Mouse (Mus musculus): ENCODE data around the gene Hdac4. TPM values are rescaled to one million over a fixed set of nuclear protein-coding genes. Genes with fewer than 3 reads are reported as not detected.

The Hdac4 gene
- polyA plus RNA-seq, 1 experiment from 2014 or later = 12.5 TPM

DNA sequence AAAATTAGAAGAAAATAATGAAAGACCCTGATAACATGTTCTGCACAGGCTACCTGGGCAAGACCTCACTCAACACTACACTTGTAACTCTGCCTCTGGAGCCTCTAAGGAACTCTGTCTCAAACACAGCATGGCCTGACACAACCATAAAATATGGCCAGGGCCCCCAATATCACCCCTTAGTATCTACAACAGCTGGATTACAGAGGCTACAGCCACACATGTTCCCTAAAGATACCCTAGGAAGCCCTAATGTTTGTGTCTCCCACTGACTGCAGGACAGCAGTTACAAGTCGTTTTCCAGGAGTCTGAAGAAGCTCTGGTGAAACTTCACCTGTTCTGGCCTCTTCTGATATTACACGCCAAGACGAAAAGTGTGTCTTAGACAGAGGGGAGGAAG is 65.7 kb downstream of the Hdac4 start:
- ATAC-seq (replicated peaks; ENCODE audit: insufficient number of reproducible peaks, low FRiP score, low TSS enrichment) = no peak
- Histone ChIP-seq H3K27me3 (ENCODE audit: control insufficient read depth, insufficient read depth, low read length) (no peaks in the 10 kb centered on the region), H3K9me3 (replicated peaks; ENCODE audit: control insufficient read depth, low read length) (no peaks in the 10 kb centered on the region), H3K4me3 (ENCODE audit: low read depth, low read length) (no peak overlapping the region), H3K4me1 (ENCODE audit: control insufficient read depth, insufficient read depth, low read length) (peaks cover 24% of the 10 kb centered on the region), H3K9ac (ENCODE audit: low read depth, low read length) (no peak overlapping the region), H3K4me2 (no peak overlapping the region), H3K27ac (ENCODE audit: low read depth, low read length) (no peak overlapping the region), H3K36me3 (ENCODE audit: control insufficient read depth, insufficient read depth, low read length) (no peaks in the 10 kb centered on the region)
- 70% methylated on average over 3 of the region's 3 CpGs for WGBS (ENCODE audit: insufficient replicate concordance)

DNA sequence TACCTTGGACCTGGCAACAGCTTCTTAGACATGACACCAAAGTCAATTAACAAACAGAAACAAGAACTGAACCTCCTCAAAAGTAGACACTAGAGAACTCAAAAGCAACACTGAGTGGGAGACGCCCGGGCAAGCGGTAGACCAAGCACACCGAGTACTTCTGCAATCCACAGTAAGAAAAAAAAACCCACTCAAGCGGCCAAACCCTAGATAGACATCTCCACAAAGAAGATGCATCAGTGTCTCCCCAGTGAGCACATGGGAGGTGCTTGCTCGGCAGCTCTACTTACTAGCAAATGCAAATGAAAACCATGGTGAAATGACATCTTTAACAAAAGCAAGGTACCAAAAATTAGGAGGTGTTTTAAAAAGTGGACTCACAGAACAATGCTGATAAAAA is 67.7 kb downstream of the Hdac4 start:
- ATAC-seq (replicated peaks; ENCODE audit: insufficient number of reproducible peaks, low FRiP score, low TSS enrichment) = no peak
- H3K27me3 ChIP-seq (ENCODE audit: control insufficient read depth, insufficient read depth, low read length) = no peaks in the 10 kb centered on the region
- no peak overlapping the region for H3K9ac ChIP-seq (ENCODE audit: low read depth, low read length)
- H3K4me2 ChIP-seq = no peak overlapping the region
- no peaks in the 10 kb centered on the region for H3K9me3 ChIP-seq (replicated peaks; ENCODE audit: control insufficient read depth, low read length)
- H3K27ac ChIP-seq (ENCODE audit: low read depth, low read length) = no peak overlapping the region
- H3K4me1 ChIP-seq (ENCODE audit: control insufficient read depth, insufficient read depth, low read length) = peaks cover 29% of the 10 kb centered on the region
- 79% methylated on average over 6 of the region's 6 CpGs for WGBS (ENCODE audit: insufficient replicate concordance)
- H3K36me3 ChIP-seq (ENCODE audit: control insufficient read depth, insufficient read depth, low read length) = no peaks in the 10 kb centered on the region
- no peak overlapping the region for H3K4me3 ChIP-seq (ENCODE audit: low read depth, low read length)

DNA sequence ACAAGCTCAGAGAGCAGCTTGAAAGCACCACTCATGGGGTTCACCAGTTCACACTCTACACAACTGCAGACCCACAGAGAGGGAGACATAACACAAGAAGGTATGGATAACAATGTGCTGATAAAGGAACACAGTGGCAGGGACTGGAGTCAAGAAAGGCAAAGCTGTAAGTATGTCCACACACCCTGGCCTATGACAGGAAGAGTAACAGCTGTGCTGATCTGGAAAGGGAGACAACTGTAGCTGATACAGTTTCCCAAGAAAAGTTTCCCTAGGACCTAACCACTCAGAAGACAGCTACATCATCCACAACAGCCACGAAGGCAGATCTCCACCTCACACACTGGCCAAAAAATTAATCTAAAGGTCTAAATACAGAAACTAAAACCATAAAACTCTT is 68.1 kb downstream of the Hdac4 start:
- Histone ChIP-seq H3K36me3 (ENCODE audit: control insufficient read depth, insufficient read depth, low read length) (no peaks in the 10 kb centered on the region), H3K4me2 (no peak overlapping the region), H3K4me3 (ENCODE audit: low read depth, low read length) (no peak overlapping the region), H3K27me3 (ENCODE audit: control insufficient read depth, insufficient read depth, low read length) (no peaks in the 10 kb centered on the region), H3K27ac (ENCODE audit: low read depth, low read length) (no peak overlapping the region), H3K9me3 (replicated peaks; ENCODE audit: control insufficient read depth, low read length) (no peaks in the 10 kb centered on the region), H3K4me1 (ENCODE audit: control insufficient read depth, insufficient read depth, low read length) (peaks cover 29% of the 10 kb centered on the region), H3K9ac (ENCODE audit: low read depth, low read length) (no peak overlapping the region)
- 63% methylated on average over 1 of the region's 1 CpGs for WGBS (ENCODE audit: insufficient replicate concordance)
- ATAC-seq (replicated peaks; ENCODE audit: insufficient number of reproducible peaks, low FRiP score, low TSS enrichment) = no peak

DNA sequence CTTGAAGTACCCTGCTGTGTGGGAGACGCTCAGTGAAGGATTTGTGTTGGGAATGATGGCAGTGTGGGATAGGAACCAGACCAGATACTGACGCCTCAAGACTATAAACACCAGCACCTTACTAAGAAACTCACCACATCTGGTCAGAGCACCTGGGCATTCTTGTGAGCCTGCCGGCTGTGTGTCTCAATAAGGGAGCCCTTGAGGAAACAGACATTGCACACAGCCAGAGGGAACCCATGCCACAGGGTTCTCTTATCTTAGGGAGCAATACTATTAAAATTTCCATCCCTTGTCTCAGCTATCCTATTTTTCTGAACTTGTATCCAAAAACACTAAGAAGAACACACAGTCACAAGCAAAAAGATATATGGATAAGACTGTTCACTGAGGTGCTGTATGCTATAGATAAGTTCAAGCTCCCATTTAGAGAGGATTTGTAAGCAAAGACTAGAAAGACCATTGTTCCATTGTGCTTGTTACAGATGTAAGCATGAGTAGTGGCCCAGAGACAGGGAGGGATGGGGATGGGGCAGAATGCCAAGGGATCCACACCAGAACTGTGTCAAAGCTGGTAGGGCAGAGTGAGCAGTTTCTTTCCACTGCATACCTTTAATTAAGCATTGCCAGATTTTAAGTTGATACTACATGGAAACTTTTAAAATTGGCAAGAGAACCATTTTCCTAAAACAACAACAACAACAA is 70.8 kb downstream of the Hdac4 start:
- no peak overlapping the region for H3K4me2 ChIP-seq
- H3K36me3 ChIP-seq (ENCODE audit: control insufficient read depth, insufficient read depth, low read length) = no peaks in the 10 kb centered on the region

DNA sequence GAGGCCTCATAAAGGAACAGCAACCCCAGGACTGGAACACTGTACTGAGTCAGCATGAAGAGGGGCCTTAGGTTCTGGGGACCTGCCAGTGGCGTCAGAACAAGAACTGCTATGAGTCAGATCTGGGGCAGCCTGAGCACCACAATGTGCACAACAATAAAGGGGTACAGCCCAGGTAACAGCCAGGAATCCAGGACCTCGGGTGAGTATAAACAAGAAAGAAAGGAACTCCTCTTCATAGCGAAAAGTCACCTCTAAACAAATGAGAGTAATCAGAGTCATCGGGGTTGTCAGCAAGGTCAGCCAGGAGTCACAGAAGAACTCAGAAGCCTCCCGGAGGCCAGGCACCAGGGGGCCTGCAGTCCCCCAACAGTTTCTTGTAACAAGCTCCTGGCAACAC is 76.2 kb downstream of the Hdac4 start:
- Histone ChIP-seq H3K4me2 (no peak overlapping the region), H3K27me3 (ENCODE audit: control insufficient read depth, insufficient read depth, low read length) (no peaks in the 10 kb centered on the region), H3K9me3 (replicated peaks; ENCODE audit: control insufficient read depth, low read length) (no peaks in the 10 kb centered on the region), H3K36me3 (ENCODE audit: control insufficient read depth, insufficient read depth, low read length) (no peaks in the 10 kb centered on the region), H3K9ac (ENCODE audit: low read depth, low read length) (no peak overlapping the region), H3K27ac (ENCODE audit: low read depth, low read length) (no peak overlapping the region), H3K4me3 (ENCODE audit: low read depth, low read length) (no peak overlapping the region), H3K4me1 (ENCODE audit: control insufficient read depth, insufficient read depth, low read length) (peaks cover 11% of the 10 kb centered on the region; the same call in 1 of the 2 replicates)
- WGBS (ENCODE audit: insufficient replicate concordance) = 49% methylated on average over 5 of the region's 5 CpGs
- ATAC-seq (replicated peaks; ENCODE audit: insufficient number of reproducible peaks, low FRiP score, low TSS enrichment) = no peak

More for the DNA sequence above, 70.8 kb downstream of the Hdac4 start:
- Histone ChIP-seq H3K4me3 (ENCODE audit: low read depth, low read length) (no peak overlapping the region), H3K4me1 (ENCODE audit: control insufficient read depth, insufficient read depth, low read length) (peaks cover 14% of the 10 kb centered on the region), H3K27ac (ENCODE audit: low read depth, low read length) (no peak overlapping the region), H3K9me3 (replicated peaks; ENCODE audit: control insufficient read depth, low read length) (no peaks in the 10 kb centered on the region), H3K9ac (ENCODE audit: low read depth, low read length) (no peak overlapping the region), H3K27me3 (ENCODE audit: control insufficient read depth, insufficient read depth, low read length) (no peaks in the 10 kb centered on the region)
- 55% methylated on average over 3 of the region's 3 CpGs for WGBS (ENCODE audit: insufficient replicate concordance)
- ATAC-seq (replicated peaks; ENCODE audit: insufficient number of reproducible peaks, low FRiP score, low TSS enrichment) = no peak

DNA sequence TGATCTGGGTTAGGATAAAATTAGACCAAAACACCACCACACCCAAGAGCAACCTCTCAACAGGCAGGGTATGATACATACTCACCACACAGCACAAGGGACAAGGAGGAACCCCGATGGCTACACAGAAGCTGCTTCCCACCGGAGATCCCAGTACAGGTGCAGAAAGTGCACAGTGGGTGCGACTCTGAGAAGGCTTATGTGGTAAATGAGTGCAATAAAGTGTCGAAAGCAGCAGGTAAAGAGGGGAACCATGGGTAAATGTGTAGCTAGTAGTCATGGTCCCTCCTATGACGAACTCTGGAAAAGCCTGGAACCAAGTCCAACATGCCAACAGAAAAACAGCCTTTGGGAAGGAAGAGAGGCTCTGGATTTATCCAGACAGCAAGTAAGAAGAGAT is 77.9 kb downstream of the Hdac4 start:
- no peak overlapping the region for H3K9ac ChIP-seq (ENCODE audit: low read depth, low read length)
- no peak overlapping the region for H3K27ac ChIP-seq (ENCODE audit: low read depth, low read length)
- no peaks in the 10 kb centered on the region for H3K9me3 ChIP-seq (replicated peaks; ENCODE audit: control insufficient read depth, low read length)
- no peak for ATAC-seq (replicated peaks; ENCODE audit: insufficient number of reproducible peaks, low FRiP score, low TSS enrichment)
- peaks cover 14% of the 10 kb centered on the region for H3K4me1 ChIP-seq (ENCODE audit: control insufficient read depth, insufficient read depth, low read length)
- 89% methylated on average over 5 of the region's 5 CpGs for WGBS (ENCODE audit: insufficient replicate concordance)
- no peak overlapping the region for H3K4me3 ChIP-seq (ENCODE audit: low read depth, low read length)
- no peaks in the 10 kb centered on the region for H3K36me3 ChIP-seq (ENCODE audit: control insufficient read depth, insufficient read depth, low read length)
- H3K4me2 ChIP-seq = no peak overlapping the region
- H3K27me3 ChIP-seq (ENCODE audit: control insufficient read depth, insufficient read depth, low read length) = no peaks in the 10 kb centered on the region

- H3K9me3 ChIP-seq (replicated peaks; ENCODE audit: control insufficient read depth, low read length) = no peaks in the 10 kb centered on the region
- WGBS (ENCODE audit: insufficient replicate concordance) = 60% methylated on average over 4 of the region's 4 CpGs
- H3K4me1 ChIP-seq (ENCODE audit: control insufficient read depth, insufficient read depth, low read length) = peaks cover 14% of the 10 kb centered on the region
Measured at GRCm38 (mm10) chr1:92116169-92116568, 79.3 kb downstream of the Hdac4 start.

DNA sequence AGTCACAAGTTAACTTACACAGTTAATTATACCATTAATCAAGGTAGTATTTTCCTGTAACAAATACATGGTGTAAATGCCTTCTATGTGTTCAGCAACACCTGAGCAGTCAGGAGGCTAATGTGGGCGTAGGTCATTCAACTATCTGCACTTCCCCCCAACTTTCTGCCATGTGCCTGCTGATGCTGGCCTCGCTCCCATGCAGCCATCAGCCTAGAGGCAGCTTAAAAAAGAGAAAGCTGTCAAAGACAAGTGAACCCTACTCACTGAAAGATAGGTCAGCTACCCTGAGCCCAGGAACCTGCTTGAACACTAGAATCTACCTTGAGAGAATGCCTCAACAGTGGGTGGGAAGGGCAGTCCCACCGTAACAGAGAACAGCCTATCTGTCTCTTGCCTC is 81.4 kb downstream of the Hdac4 start:
- no peak for ATAC-seq (replicated peaks; ENCODE audit: insufficient number of reproducible peaks, low FRiP score, low TSS enrichment)

More at GRCm38 (mm10) chr1:92116169-92116568, 79.3 kb downstream of the Hdac4 start:
- no peak overlapping the region for H3K9ac ChIP-seq (ENCODE audit: low read depth, low read length)
- H3K36me3 ChIP-seq (ENCODE audit: control insufficient read depth, insufficient read depth, low read length) = no peaks in the 10 kb centered on the region
- H3K4me3 ChIP-seq (ENCODE audit: low read depth, low read length) = no peak overlapping the region
- no peak overlapping the region for H3K4me2 ChIP-seq
- no peak overlapping the region for H3K27ac ChIP-seq (ENCODE audit: low read depth, low read length)
- H3K27me3 ChIP-seq (ENCODE audit: control insufficient read depth, insufficient read depth, low read length) = no peaks in the 10 kb centered on the region
- ATAC-seq (replicated peaks; ENCODE audit: insufficient number of reproducible peaks, low FRiP score, low TSS enrichment) = no peak

More for the DNA sequence above, 81.4 kb downstream of the Hdac4 start:
- no peaks in the 10 kb centered on the region for H3K36me3 ChIP-seq (ENCODE audit: control insufficient read depth, insufficient read depth, low read length)
- no peak overlapping the region for H3K4me2 ChIP-seq
- WGBS (ENCODE audit: insufficient replicate concordance) = 87% methylated on average over 3 of the region's 3 CpGs
- H3K4me3 ChIP-seq (ENCODE audit: low read depth, low read length) = no peak overlapping the region
- no peaks in the 10 kb centered on the region for H3K9me3 ChIP-seq (replicated peaks; ENCODE audit: control insufficient read depth, low read length)
- peaks cover 10% of the 10 kb centered on the region for H3K4me1 ChIP-seq (ENCODE audit: control insufficient read depth, insufficient read depth, low read length)
- no peak overlapping the region for H3K27ac ChIP-seq (ENCODE audit: low read depth, low read length)
- H3K9ac ChIP-seq (ENCODE audit: low read depth, low read length) = no peak overlapping the region
- H3K27me3 ChIP-seq (ENCODE audit: control insufficient read depth, insufficient read depth, low read length) = no peaks in the 10 kb centered on the region

Measured in heart, embryonic 11.5 days (tissue).